Mouse (Mus musculus) left cerebral cortex, adult 18-20 months (tissue): ENCODE results near the gene Apex2. TPM values are rescaled to one million over a fixed set of nuclear protein-coding genes. Genes with fewer than 3 reads are reported as not detected.
"Not testable (repeated sequence)": the region's sequence is repeated elsewhere in the genome, so short reads cannot be mapped to it uniquely, and the experiment has no call there.

ENCODE experiments used
- DNase-seq, 2 experiments: peaks; one replicate each; pipeline ENCODE4 v3.0.0; 2021 to 2022; ENCODE audit warnings: low spot score in 2 of 2, mixed read lengths in 1 of 2
- microRNA-seq, 2 experiments: library from miRNA; unstranded; fragments of <30 nt; microRNA quantifications; one replicate each; pipeline ENCODE4 v1.2.0; 2021
- total RNA-seq, 2 experiments: library from RNA; stranded (reverse); gene quantifications; 2 replicates each; pipeline ENCODE4 v1.2.3; 2021

The Apex2 gene
- total RNA-seq, 2 experiments from 2014 or later: 10.3 to 10.8 TPM

DNA sequence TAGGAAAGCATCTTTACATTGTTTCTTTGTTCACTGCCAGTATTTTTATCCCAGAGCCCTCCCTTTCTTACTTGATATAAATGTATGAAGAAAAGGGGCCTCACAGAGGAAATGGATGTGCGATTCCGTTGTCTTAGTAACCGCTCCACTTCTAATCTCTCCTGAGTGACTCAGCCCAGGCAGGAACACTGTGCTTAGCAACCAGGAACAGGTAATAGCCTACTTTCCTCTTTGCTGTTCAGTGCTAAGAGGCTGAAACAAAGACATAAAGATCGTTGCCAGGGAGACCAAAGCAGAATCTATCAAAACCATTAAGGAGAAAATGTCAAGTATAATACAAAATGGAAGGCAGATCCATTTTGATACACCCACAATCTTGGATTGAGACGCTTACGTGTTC is 81.0 kb downstream of the Apex2 start:
- DNase-seq: peak in 1 of 2 experiments; percentile 2

DNA sequence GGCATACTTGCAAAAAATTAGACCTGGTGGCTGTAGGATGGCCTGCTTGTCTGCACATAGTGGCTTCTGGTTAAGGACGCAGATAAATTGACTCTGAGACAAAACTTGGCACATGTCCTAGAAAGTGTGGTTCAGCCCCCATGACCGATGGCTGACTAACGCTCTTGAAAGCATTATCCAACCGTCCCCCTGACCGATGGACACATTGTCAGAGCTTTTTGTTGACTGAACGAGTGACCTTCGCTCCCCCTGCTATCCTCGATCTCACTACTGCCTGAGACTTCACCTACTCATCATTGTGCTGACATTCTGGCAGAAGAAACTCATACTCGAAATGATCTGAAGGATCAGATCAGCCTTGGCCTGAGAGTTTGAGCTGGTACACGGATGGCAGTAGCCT is 101.9 kb downstream of the Apex2 start:
- DNase-seq: not testable (repeated sequence)

DNA sequence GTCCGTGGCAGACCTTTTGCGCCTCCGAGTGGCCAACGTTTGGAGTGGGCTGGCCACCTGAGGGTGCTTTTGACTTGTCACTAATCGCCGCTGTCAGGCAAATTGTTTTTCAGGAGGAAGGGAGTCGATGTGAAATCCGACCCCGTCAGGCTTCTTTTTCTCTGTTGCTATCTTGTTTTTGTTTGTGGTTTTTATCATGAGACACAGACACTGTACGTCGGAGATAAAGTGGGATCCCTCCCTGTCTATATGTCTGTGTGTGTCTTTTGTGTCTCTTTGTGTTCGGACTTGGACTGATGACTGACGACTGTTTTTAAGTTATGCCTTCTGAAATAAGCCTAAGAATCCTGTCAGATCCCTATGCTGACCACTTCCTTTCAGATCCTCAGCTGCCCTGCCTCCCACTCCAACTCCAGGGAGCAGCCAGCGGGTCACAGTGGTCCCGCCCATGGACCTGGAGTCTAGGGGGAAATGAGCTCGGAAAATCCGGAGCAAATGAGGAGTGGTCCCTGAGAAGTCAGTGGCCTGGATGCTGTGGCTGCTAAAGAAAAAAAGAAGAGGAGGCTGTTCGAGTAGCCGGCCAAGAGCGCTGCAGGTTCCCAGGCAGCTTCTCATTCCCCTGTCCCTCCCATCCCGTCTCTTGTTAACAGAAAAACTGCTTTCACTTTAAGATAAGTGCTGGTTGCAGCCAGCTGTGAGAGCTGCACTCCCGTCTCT is 103.2 kb downstream of the Apex2 start:
- not testable (repeated sequence) for DNase-seq

- peak; percentile 57 to 89 for DNase-seq
Observed at GRCm38 (mm10) chrX:150477854-150478780, 111.6 kb downstream of the Apex2 start.

- DNase-seq: no peak
Observed at GRCm38 (mm10) chrX:150471416-150471815, 118.3 kb downstream of the Apex2 start.

Small RNA genes within 50 kb of the gene (microRNA-seq; reads per million reads assigned to microRNA genes)
- gene Mir3620: 0 reads per million in 2 experiments

Other genes with a start within 250 kb of the Apex2 start
- gene Tmem29, start 130.7 kb downstream of the Apex2 start, total RNA-seq: 10 to 100 TPM; 35.4 to 39.0 TPM
- 1 to 10 TPM; 3.8 to 6.7 TPM for gene Alas2, start 42.5 kb downstream of the Apex2 start, total RNA-seq
- under 1 TPM; 0.77 to 0.98 TPM for gene Pfkfb1, start 1.6 kb downstream of the Apex2 start, total RNA-seq
- gene Tro, start 67.7 kb upstream of the Apex2 start, total RNA-seq: 100 to 1,000 TPM; 147 TPM
- 10 to 100 TPM; 46.7 to 54.0 TPM for gene Maged2, start 224.5 kb upstream of the Apex2 start, total RNA-seq